Mouse (Mus musculus): Measurements from ENCODE around the gene Ccdc24. TPM values are rescaled to one million over a fixed set of nuclear protein-coding genes. Genes with fewer than 3 reads are reported as not detected.

The Ccdc24 gene
- polyA plus RNA-seq, 1 experiment from 2014 or later = 0.29 TPM

GRCm38 (mm10) chr4:117912685-117913273 lies 40.4 kb upstream of the Ccdc24 start:
- 59% methylated on average over 7 of the region's 7 CpGs for WGBS
- H3K27ac ChIP-seq = no peak overlapping the region
- H3K27me3 ChIP-seq = no peaks in the 10 kb centered on the region
- peak overlapping the region; percentile 74 for H3K4me3 ChIP-seq
- peaks cover 60% of the 10 kb centered on the region for H3K4me1 ChIP-seq (replicated peaks)
- peak overlapping the region; percentile 88 for H3K4me2 ChIP-seq
- no peaks in the 10 kb centered on the region for H3K9me3 ChIP-seq (replicated peaks)
- no peak overlapping the region for H3K9ac ChIP-seq
- H3K36me3 ChIP-seq = peaks cover 5% of the 10 kb centered on the region
- ATAC-seq (replicated peaks; ENCODE audit: insufficient number of reproducible peaks, insufficient read depth, low FRiP score, low read depth) = no peak

- no peak overlapping the region for H3K4me3 ChIP-seq
- no peaks in the 10 kb centered on the region for H3K9me3 ChIP-seq (replicated peaks)
- 93% methylated on average over 13 of the region's 13 CpGs for WGBS
- H3K36me3 ChIP-seq = peaks cover 5% of the 10 kb centered on the region
- H3K9ac ChIP-seq = no peak overlapping the region
- H3K27ac ChIP-seq = no peak overlapping the region
- H3K4me1 ChIP-seq (replicated peaks) = peaks cover 53% of the 10 kb centered on the region
- H3K4me2 ChIP-seq = no peak overlapping the region
- H3K27me3 ChIP-seq = no peaks in the 10 kb centered on the region
- ATAC-seq (replicated peaks; ENCODE audit: insufficient number of reproducible peaks, insufficient read depth, low FRiP score, low read depth) = no peak
These were observed 39.8 kb upstream of the Ccdc24 start for GRCm38 (mm10) chr4:117912131-117912561.

GRCm38 (mm10) chr4:117908834-117909453 lies 36.6 kb upstream of the Ccdc24 start:
- H3K4me3 ChIP-seq = no peak overlapping the region
- H3K27me3 ChIP-seq = no peaks in the 10 kb centered on the region
- ATAC-seq (replicated peaks; ENCODE audit: insufficient number of reproducible peaks, insufficient read depth, low FRiP score, low read depth) = no peak
- 75% methylated on average over 8 of the region's 8 CpGs for WGBS
- H3K9ac ChIP-seq = no peak overlapping the region
- H3K4me2 ChIP-seq = no peak overlapping the region
- no peaks in the 10 kb centered on the region for H3K9me3 ChIP-seq (replicated peaks)
- peaks cover 41% of the 10 kb centered on the region for H3K4me1 ChIP-seq (replicated peaks)
- no peak overlapping the region for H3K27ac ChIP-seq
- peaks cover 13% of the 10 kb centered on the region for H3K36me3 ChIP-seq

- H3K4me3 ChIP-seq = no peak overlapping the region
- H3K27ac ChIP-seq = no peak overlapping the region
- peaks cover 35% of the 10 kb centered on the region for H3K36me3 ChIP-seq
- no peak for ATAC-seq (replicated peaks; ENCODE audit: insufficient number of reproducible peaks, insufficient read depth, low FRiP score, low read depth)
- H3K4me2 ChIP-seq = no peak overlapping the region
- H3K27me3 ChIP-seq = no peaks in the 10 kb centered on the region
- WGBS = 84% methylated on average over 3 of the region's 3 CpGs
- no peaks in the 10 kb centered on the region for H3K9me3 ChIP-seq (replicated peaks)
- peaks cover 23% of the 10 kb centered on the region for H3K4me1 ChIP-seq (replicated peaks)
- no peak overlapping the region for H3K9ac ChIP-seq
These were observed 33.8 kb upstream of the Ccdc24 start for GRCm38 (mm10) chr4:117906196-117906595.

GRCm38 (mm10) chr4:117904761-117905160 lies 32.4 kb upstream of the Ccdc24 start:
- Histone ChIP-seq H3K9ac (no peak overlapping the region), H3K4me3 (no peak overlapping the region), H3K36me3 (peaks cover 50% of the 10 kb centered on the region), H3K9me3 (replicated peaks) (no peaks in the 10 kb centered on the region), H3K4me2 (no peak overlapping the region), H3K27ac (no peak overlapping the region), H3K27me3 (no peaks in the 10 kb centered on the region), H3K4me1 (replicated peaks) (peaks cover 19% of the 10 kb centered on the region)
- no peak for ATAC-seq (replicated peaks; ENCODE audit: insufficient number of reproducible peaks, insufficient read depth, low FRiP score, low read depth)
- 80% methylated on average over 8 of the region's 8 CpGs for WGBS

DNA sequence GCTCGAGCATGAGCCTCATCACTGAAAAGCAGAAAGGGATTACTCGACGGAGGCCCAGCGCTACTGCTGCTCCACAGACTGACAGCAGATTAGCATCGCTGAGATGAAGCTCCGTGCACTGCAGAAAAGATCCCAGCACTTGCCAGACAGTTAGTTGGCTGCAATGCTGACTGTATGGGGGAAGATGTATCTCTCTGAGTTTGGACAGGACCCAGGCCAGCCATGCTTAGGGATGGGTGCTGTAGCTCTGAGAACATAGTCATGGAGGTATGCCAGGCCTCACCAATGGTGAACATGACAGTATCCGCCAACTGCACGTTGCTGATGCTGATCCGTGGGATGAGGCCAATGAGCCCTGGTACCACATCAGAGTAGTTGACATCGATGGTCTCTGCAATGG lies 31.7 kb upstream of the Ccdc24 start:
- H3K4me2 ChIP-seq = no peak overlapping the region
- peaks cover 56% of the 10 kb centered on the region for H3K36me3 ChIP-seq
- no peak overlapping the region for H3K9ac ChIP-seq
- 87% methylated on average over 10 of the region's 10 CpGs for WGBS
- ATAC-seq (replicated peaks; ENCODE audit: insufficient number of reproducible peaks, insufficient read depth, low FRiP score, low read depth) = no peak
- H3K27me3 ChIP-seq = no peaks in the 10 kb centered on the region
- H3K9me3 ChIP-seq (replicated peaks) = no peaks in the 10 kb centered on the region
- no peak overlapping the region for H3K4me3 ChIP-seq
- peaks cover 13% of the 10 kb centered on the region for H3K4me1 ChIP-seq (replicated peaks)
- no peak overlapping the region for H3K27ac ChIP-seq

DNA sequence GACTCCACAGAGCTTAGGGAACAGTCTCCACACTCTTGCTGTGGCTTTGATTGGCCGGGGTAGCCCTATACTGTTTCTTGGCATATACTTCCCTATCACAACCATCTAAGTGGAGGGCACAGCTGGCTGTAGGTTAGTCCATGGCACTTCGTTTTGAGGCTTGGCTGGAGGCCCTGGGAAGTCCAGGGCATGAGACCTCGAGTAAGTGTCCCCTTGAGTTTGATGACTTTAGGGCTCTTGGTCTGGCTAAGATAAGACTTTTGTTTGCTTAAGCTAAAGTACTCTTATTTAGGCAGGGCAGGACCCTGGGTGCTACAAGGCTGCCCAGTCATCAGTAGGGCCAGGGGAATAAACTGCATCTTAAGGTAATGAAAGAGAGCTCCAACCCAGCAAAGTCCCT lies 25.8 kb upstream of the Ccdc24 start:
- no peak overlapping the region for H3K27ac ChIP-seq
- no peak overlapping the region for H3K4me3 ChIP-seq
- no peak for ATAC-seq (replicated peaks; ENCODE audit: insufficient number of reproducible peaks, insufficient read depth, low FRiP score, low read depth)
- H3K36me3 ChIP-seq = peaks cover 71% of the 10 kb centered on the region
- H3K27me3 ChIP-seq = no peaks in the 10 kb centered on the region
- 70% methylated on average over 3 of the region's 3 CpGs for WGBS
- H3K4me2 ChIP-seq = no peak overlapping the region
- H3K9me3 ChIP-seq (replicated peaks) = no peaks in the 10 kb centered on the region
- no peaks in the 10 kb centered on the region for H3K4me1 ChIP-seq (replicated peaks)
- H3K9ac ChIP-seq = no peak overlapping the region

DNA sequence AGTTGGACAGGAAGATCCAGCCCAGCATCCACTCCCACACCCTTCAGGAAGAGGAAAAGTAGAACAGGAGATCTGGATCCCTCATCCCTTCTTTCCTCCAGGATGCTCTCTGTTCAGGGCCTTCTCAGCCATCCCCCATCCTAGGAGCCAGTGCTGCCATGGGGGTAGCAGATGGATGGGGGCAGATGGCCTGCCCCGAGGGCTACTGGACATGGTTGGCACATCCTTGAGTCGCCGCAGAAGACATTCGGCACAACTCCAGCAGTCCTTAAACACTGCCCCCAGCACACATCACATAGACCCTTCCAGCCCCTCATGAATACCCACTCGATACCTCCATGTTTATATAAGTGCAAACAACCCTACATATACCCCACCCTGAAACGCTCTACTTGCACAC lies 23.7 kb upstream of the Ccdc24 start:
- no peak overlapping the region for H3K4me3 ChIP-seq
- ATAC-seq (replicated peaks; ENCODE audit: insufficient number of reproducible peaks, insufficient read depth, low FRiP score, low read depth) = no peak
- H3K9me3 ChIP-seq (replicated peaks) = no peaks in the 10 kb centered on the region
- no peak overlapping the region for H3K27ac ChIP-seq
- peaks cover 8% of the 10 kb centered on the region for H3K4me1 ChIP-seq (replicated peaks)
- no peak overlapping the region for H3K9ac ChIP-seq
- H3K36me3 ChIP-seq = peaks cover 50% of the 10 kb centered on the region
- H3K4me2 ChIP-seq = no peak overlapping the region
- WGBS = 96% methylated on average over 6 of the region's 6 CpGs
- H3K27me3 ChIP-seq = no peaks in the 10 kb centered on the region

DNA sequence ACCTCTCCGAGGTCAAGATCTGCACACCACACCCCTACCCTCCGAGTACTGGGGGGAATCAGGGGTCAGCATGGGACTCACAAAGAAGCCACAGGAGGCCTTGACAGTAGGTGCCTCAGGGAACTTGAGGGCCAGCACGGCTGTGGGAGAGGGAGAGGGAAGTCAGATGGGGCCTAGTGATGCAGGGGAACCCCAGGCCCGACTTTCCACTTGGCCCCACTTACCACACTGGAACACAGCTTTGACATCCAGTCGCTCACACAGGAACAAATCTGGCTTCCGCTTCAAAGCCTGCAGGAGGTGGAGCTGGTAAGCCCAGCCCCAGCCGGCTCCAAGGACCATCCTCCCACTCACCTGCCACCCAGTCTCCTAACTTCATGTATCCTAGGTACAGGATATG lies 23.0 kb upstream of the Ccdc24 start:
- Histone ChIP-seq H3K36me3 (peaks cover 43% of the 10 kb centered on the region), H3K9ac (no peak overlapping the region), H3K27ac (no peak overlapping the region), H3K4me3 (no peak overlapping the region), H3K27me3 (no peaks in the 10 kb centered on the region), H3K4me2 (no peak overlapping the region), H3K4me1 (replicated peaks) (peaks cover 12% of the 10 kb centered on the region), H3K9me3 (replicated peaks) (no peaks in the 10 kb centered on the region)
- no peak for ATAC-seq (replicated peaks; ENCODE audit: insufficient number of reproducible peaks, insufficient read depth, low FRiP score, low read depth)
- 80% methylated on average over 7 of the region's 7 CpGs for WGBS

DNA sequence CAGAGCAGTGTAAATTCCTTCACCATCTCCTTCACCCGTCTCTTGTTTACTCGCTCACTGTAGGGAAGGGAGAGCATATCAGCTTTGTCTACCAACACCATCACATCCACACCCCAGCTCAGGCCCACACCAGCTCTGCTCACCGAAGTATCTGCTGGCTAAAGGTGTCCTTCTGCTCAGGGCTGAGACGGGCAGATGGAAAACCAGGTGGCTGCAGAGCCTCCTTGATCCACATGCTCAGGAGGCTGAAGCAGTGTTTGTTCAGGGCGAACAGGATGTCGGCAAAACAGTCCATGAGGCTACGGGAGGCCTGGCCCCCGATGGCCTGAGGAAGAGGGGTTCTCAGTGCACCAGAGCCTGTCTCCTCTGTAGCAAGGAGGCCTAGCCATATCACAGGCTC lies 22.2 kb upstream of the Ccdc24 start:
- Histone ChIP-seq H3K9me3 (replicated peaks) (no peaks in the 10 kb centered on the region), H3K36me3 (peaks cover 41% of the 10 kb centered on the region), H3K27me3 (no peaks in the 10 kb centered on the region), H3K4me2 (no peak overlapping the region), H3K4me3 (no peak overlapping the region), H3K4me1 (replicated peaks) (peaks cover 12% of the 10 kb centered on the region), H3K27ac (no peak overlapping the region), H3K9ac (no peak overlapping the region)
- ATAC-seq (replicated peaks; ENCODE audit: insufficient number of reproducible peaks, insufficient read depth, low FRiP score, low read depth) = no peak
- 85% methylated on average over 8 of the region's 8 CpGs for WGBS

GRCm38 (mm10) chr4:117893376-117893775 lies 21.0 kb upstream of the Ccdc24 start:
- no peaks in the 10 kb centered on the region for H3K27me3 ChIP-seq
- no peak overlapping the region for H3K4me2 ChIP-seq
- H3K36me3 ChIP-seq = peaks cover 29% of the 10 kb centered on the region
- peaks cover 12% of the 10 kb centered on the region for H3K4me1 ChIP-seq (replicated peaks)
- no peak for ATAC-seq (replicated peaks; ENCODE audit: insufficient number of reproducible peaks, insufficient read depth, low FRiP score, low read depth)
- 17% methylated on average over 9 of the region's 9 CpGs for WGBS
- no peak overlapping the region for H3K9ac ChIP-seq
- no peak overlapping the region for H3K4me3 ChIP-seq
- H3K27ac ChIP-seq = no peak overlapping the region
- no peaks in the 10 kb centered on the region for H3K9me3 ChIP-seq (replicated peaks)

DNA sequence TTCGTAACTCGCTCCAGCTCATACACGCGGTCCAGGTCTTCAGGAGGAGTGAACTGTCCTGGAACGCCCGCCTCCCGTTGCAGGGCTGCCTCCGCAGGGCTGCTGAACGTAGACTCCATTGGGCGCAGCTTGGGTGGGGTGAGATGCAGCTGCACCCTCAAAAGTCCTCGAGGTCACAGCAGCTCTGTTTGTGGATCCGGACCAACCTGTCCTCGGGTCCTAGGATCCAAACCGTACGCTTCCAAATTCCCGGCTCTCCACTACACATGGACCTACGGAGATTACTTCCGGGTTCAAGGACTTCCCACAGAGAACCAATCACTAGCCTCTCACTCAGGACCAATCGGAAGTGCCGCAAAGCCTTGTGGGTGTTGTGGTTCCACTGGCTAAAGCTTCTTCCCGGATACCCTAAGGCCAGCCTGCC lies 19.4 kb upstream of the Ccdc24 start, which contains the start of gene Dph2:
Gene Dph2, minus strand, starts transcription at position 295 of the 424 bp plus-strand sequence.
- H3K27ac ChIP-seq = no peak within 1 kb of the TSS
- H3K4me3 ChIP-seq = peak within 1 kb of the TSS; percentile 87

More for the DNA sequence above, 19.4 kb upstream of the Ccdc24 start, which contains the start of gene Dph2:
- WGBS = under 1% methylated on average over 21 of the region's 21 CpGs
- peak; percentile 72 for ATAC-seq (replicated peaks; ENCODE audit: insufficient number of reproducible peaks, insufficient read depth, low FRiP score, low read depth)
- peaks cover 16% of the 10 kb centered on the region for H3K4me1 ChIP-seq (replicated peaks)
- peak within 1 kb of the TSS; percentile 54 for H3K9ac ChIP-seq
- no peaks in the 10 kb centered on the region for H3K27me3 ChIP-seq
- peaks cover 14% of the 10 kb centered on the region for H3K36me3 ChIP-seq
- H3K9me3 ChIP-seq (replicated peaks) = no peaks in the 10 kb centered on the region
- H3K4me2 ChIP-seq = peak within 1 kb of the TSS; percentile 88
